Comparison of ENCODE assay signal across 9 mouse cellular contexts in genomic region chr13:34575997-34576314, GRCm38 (mm10).
A peak's percentile ranks its signal among the peaks of the same experiment; 100 is the strongest.
DNase-seq lines count a peak whose midpoint lies in the region; ATAC-seq lines count a peak whose summit lies in the region.
"Had no signal": no experiment of that assay in that cellular context is flagged by ENCODE, and none has a peak within 500 bp of the region (broad histone marks: within the 10 kb centered on the region; RNA-seq: fewer than 3 reads in every experiment).

No protein-coding gene starts in this region.

- no peak overlapping the region for H3K4me3 ChIP-seq in forebrain, embryonic 14.5 days (ENCODE audit: low read depth, low read length)

- peak overlapping the region; percentile 72 for H3K27ac ChIP-seq in forebrain, embryonic 14.5 days (ENCODE audit: low read depth, low read length)

- H3K4me2 ChIP-seq in forebrain, embryonic 14.5 days (ENCODE audit: low read length): no peak overlapping the region

- peak; percentile 31 to 48 for DNase-seq in cerebellum, postnatal 14 days
- DNase-seq in cerebellum, adult 9-10 months: no peak
- DNase-seq in forebrain, embryonic 14.5 days (ENCODE audit: low spot score): peak; percentile 93
- peak; percentile 12 to 25 for DNase-seq in layer of hippocampus, postnatal 10 days (ENCODE audit: low spot score in 2 of 2)
- peak; percentile 9 for DNase-seq in retina, adult 2 months (ENCODE audit: low read depth, low spot score)
- DNase-seq in cerebellum, adult 9-11 months: no peak
- no peak for DNase-seq in spleen, adult 12 weeks (ENCODE audit: low spot score)
- DNase-seq in spleen, postnatal 10 days (ENCODE audit: low spot score in 2 of 2): no peak
- DNase-seq: adrenal gland, postnatal 14 days had no signal

- ATAC-seq in forebrain, embryonic 14.5 days: peak; percentile 96

- H3K9ac ChIP-seq in forebrain, embryonic 14.5 days (ENCODE audit: low read length): 0 out of 2 replicates have a peak overlapping the region, but pooled peaks have one; percentile 7

- WGBS in forebrain, embryonic 14.5 days: 15% methylated on average over 1 of the region's 1 CpGs

- no peaks in the 10 kb centered on the region for H3K36me3 ChIP-seq in forebrain, embryonic 14.5 days (ENCODE audit: control insufficient read depth, insufficient read depth, low read length)

- no peaks in the 10 kb centered on the region for H3K27me3 ChIP-seq in forebrain, embryonic 14.5 days (replicated peaks; ENCODE audit: control insufficient read depth, insufficient read depth, low read length)

- peaks cover 8% of the 10 kb centered on the region for H3K4me1 ChIP-seq in forebrain, embryonic 14.5 days (ENCODE audit: control insufficient read depth, insufficient read depth, low read length)

- no peaks in the 10 kb centered on the region for H3K9me3 ChIP-seq in forebrain, embryonic 14.5 days (replicated peaks; ENCODE audit: control insufficient read depth, low read length)

Comparison
In these comparisons a context has a peak if more than half of its experiments do, and no peak if none do; other contexts are left out.
1. DNase-seq: peak in cerebellum, postnatal 14 days (2 of 2), forebrain, embryonic 14.5 days (single experiment), layer of hippocampus, postnatal 10 days (2 of 2) and retina, adult 2 months (single experiment); none in cerebellum, adult 9-10 months (single experiment), cerebellum, adult 9-11 months (single experiment), spleen, adult 12 weeks (single experiment) and spleen, postnatal 10 days (0 of 2).